Mouse (Mus musculus): ENCODE data around the gene Cyp2d11. TPM values are rescaled to one million over a fixed set of nuclear protein-coding genes. Genes with fewer than 3 reads are reported as not detected.

Cyp2d11 gene
- polyA plus RNA-seq (2017; shearing (Covaris generic)) = not detected

GRCm38 (mm10) chr15:82393922-82394321, at the start of gene Cyp2d11:
Gene Cyp2d11 (minus strand): TSS chr15:82394022.

GRCm38 (mm10) chr15:82433137-82433536, 39.3 kb upstream of the Cyp2d11 start, which contains the start of gene Cyp2d9:
Gene Cyp2d9 (plus strand): TSS chr15:82433437.

GRCm38 (mm10) chr15:82406981-82407380, 13.2 kb upstream of the Cyp2d11 start, which contains the start of gene Cyp2d10:
Gene Cyp2d10 (minus strand): TSS chr15:82407195.

GRCm38 (mm10) chr15:82379871-82380713, 13.7 kb downstream of the Cyp2d11 start, which contains the start of gene Cyp2d22:
Gene Cyp2d22 (minus strand): TSS chr15:82380260.

GRCm38 (mm10) chr15:82354126-82354945, 39.5 kb downstream of the Cyp2d11 start, which contains the start of gene Ndufa6:
Gene Ndufa6 (minus strand): TSS chr15:82354322.

Other genes starting within 250 kb of the Cyp2d11 start
- 142 TPM for gene Srebf2, start 246.8 kb downstream of the Cyp2d11 start, polyA plus RNA-seq (2017; shearing (Covaris generic))
- 0.29 TPM for gene Shisa8, start 181.2 kb downstream of the Cyp2d11 start, polyA plus RNA-seq (2017; shearing (Covaris generic))
- 2.5 TPM for gene Tnfrsf13c, start 169.7 kb downstream of the Cyp2d11 start, polyA plus RNA-seq (2017; shearing (Covaris generic))
- 5.0 TPM for gene Cenpm, start 149.3 kb downstream of the Cyp2d11 start, polyA plus RNA-seq (2017; shearing (Covaris generic))
- gene 1500009C09Rik, start 141.6 kb downstream of the Cyp2d11 start, polyA plus RNA-seq (2017; shearing (Covaris generic)) = not detected
- gene Sept3, start 119.1 kb downstream of the Cyp2d11 start, polyA plus RNA-seq (2017; shearing (Covaris generic)) = 0.31 TPM
- 0.12 TPM for gene Wbp2nl, start 95.1 kb downstream of the Cyp2d11 start, polyA plus RNA-seq (2017; shearing (Covaris generic))
- 61.8 TPM for gene Naga, start 55.1 kb downstream of the Cyp2d11 start, polyA plus RNA-seq (2017; shearing (Covaris generic))
- gene Pheta2, start 55.1 kb downstream of the Cyp2d11 start, polyA plus RNA-seq (2017; shearing (Covaris generic)) = 5.5 TPM
- gene Smdt1, start 55.1 kb downstream of the Cyp2d11 start, polyA plus RNA-seq (2017; shearing (Covaris generic)) = 178 TPM
- gene Ndufa6, start 39.7 kb downstream of the Cyp2d11 start, polyA plus RNA-seq (2017; shearing (Covaris generic)) = 278 TPM
- gene Cyp2d22, start 13.8 kb downstream of the Cyp2d11 start, polyA plus RNA-seq (2017; shearing (Covaris generic)) = 11.0 TPM
- gene Cyp2d10, start 13.2 kb upstream of the Cyp2d11 start, polyA plus RNA-seq (2017; shearing (Covaris generic)) = not detected
- gene Cyp2d9, start 39.4 kb upstream of the Cyp2d11 start, polyA plus RNA-seq (2017; shearing (Covaris generic)) = not detected
- gene Cyp2d12, start 161.1 kb upstream of the Cyp2d11 start, polyA plus RNA-seq (2017; shearing (Covaris generic)) = not detected
- gene Cyp2d34, start 226.9 kb upstream of the Cyp2d11 start, polyA plus RNA-seq (2017; shearing (Covaris generic)) = not detected

Measured in CD4-positive, CD25-positive, alpha-beta regulatory T cell (primary cell).